Mouse (Mus musculus) kidney, postnatal 36 days (tissue): ENCODE results near the gene Bdh1.
A peak's percentile ranks its signal among the peaks of the same experiment; 100 is the strongest.

Experiments
- DNase-seq, 2 experiments: peaks; one replicate each; pipeline ENCODE4 v3.0.0; 2021 to 2022; ENCODE audit warnings: mixed read lengths in 2 of 2

Gene Bdh1

GRCm38 (mm10) chr16:31506665-31507456 is 84.8 kb downstream of the Bdh1 start:
- peak; percentile 16 to 35 for DNase-seq

- peak in 1 of 2 experiments; percentile 48 for DNase-seq
Measured at GRCm38 (mm10) chr16:31507457-31507755, 85.3 kb downstream of the Bdh1 start.

- DNase-seq, result peak in 1 of 2 experiments; percentile 22
Measured at GRCm38 (mm10) chr16:31507794-31508526, 85.9 kb downstream of the Bdh1 start.
